Mouse (Mus musculus): ENCODE measurements around the gene Klhl6. TPM values are rescaled to one million over a fixed set of nuclear protein-coding genes. Genes with fewer than 3 reads are reported as not detected.

Gene Klhl6
- polyA plus RNA-seq, 1 experiment from 2014 or later: 3.9 TPM

DNA sequence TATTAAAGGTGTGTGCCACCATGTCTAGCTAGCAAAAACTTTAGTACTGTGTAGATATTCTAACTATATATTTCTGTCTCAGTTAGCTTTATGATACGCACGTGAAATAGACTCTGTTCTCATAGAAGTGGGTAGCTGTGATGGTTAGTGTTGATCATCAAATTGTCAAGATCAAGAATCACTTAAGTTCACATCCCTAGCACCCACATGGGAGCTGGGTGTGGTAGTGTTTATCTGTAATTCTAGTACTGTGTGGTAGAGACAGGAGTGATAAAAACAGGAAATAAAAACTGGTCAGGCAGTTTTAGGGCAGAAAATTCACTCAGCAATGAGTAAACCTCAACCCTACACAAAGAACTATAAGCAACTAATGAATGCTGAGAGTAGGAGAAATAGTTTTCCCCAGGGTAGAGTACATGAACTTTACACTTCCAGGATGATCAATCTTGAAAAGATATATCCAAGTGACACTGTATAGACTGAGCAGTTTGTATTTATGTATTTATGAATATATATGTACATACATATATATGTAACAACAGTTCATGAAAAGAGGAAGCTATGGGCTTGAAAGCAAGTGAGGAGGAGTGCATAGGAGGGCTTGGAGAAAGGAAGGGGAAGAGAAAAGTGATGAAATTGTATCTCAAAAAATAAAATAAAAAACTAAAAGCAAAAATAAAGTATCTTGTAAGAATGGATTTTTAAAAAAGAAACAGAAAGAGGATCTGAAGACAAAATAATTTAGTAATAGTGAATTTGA lies 2.2 kb upstream of the Klhl6 start:
- H3K36me3 ChIP-seq (ENCODE audit: poor library complexity, severe bottlenecking): no peaks in the 10 kb centered on the region
- no peak overlapping the region for H3K9ac ChIP-seq
- H3K27me3 ChIP-seq: no peaks in the 10 kb centered on the region
- H3K27ac ChIP-seq: no peak overlapping the region
- H3K4me3 ChIP-seq: no peak overlapping the region
- no peaks in the 10 kb centered on the region for H3K9me3 ChIP-seq (replicated peaks)
- no peak overlapping the region for H3K4me2 ChIP-seq
- ATAC-seq: no peak
- WGBS: 86% methylated on average over 2 of the region's 2 CpGs
- no peaks in the 10 kb centered on the region for H3K4me1 ChIP-seq

DNA sequence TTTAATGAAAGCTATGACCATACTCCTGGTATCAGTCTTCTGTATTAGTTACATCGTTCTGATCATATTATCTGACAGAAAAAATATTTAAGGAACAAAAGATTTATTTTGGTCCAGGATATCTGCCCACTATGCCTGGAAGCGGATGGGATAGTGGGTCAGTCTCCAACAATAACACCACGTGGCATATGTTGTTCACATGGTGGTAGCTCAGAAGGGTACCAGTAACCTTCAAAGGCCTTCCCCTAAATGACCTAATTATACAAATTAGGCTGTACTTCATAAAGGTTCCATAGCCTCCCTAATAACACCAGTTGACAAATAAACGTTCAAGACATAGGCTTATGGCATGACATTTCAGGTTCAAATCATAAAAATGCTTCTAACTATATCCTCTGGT lies 722 bp upstream of the Klhl6 start:
- WGBS: 83% methylated on average over 4 of the region's 4 CpGs

DNA sequence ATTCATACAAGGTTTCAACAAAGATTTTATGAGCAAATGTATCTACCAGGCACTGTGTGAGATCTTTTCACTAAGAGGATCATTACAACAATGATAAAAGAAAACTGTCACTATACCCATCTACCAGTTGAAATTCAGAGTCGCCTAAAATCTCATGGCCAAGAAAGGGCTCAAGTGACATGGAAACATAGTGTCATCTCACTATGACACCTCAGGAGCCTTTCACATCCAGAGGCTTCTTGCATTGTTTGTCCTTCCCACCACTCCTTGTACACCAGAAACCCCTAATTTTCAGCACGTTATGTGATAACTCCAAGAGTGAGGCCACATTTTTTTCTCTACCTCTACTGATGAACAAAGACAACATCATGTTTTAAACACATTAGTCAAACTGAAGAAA lies 1.2 kb downstream of the Klhl6 start:
- Histone ChIP-seq H3K4me1 (no peaks in the 10 kb centered on the region), H3K36me3 (ENCODE audit: poor library complexity, severe bottlenecking) (no peaks in the 10 kb centered on the region), H3K27me3 (no peaks in the 10 kb centered on the region), H3K9me3 (replicated peaks) (no peaks in the 10 kb centered on the region), H3K27ac (no peak overlapping the region), H3K4me2 (no peak overlapping the region), H3K9ac (no peak overlapping the region), H3K4me3 (no peak overlapping the region)
- no peak for ATAC-seq
- 86% methylated on average over 2 of the region's 2 CpGs for WGBS

More for the DNA sequence above, 722 bp upstream of the Klhl6 start:
- Histone ChIP-seq H3K4me2 (no peak overlapping the region), H3K36me3 (ENCODE audit: poor library complexity, severe bottlenecking) (no peaks in the 10 kb centered on the region), H3K4me3 (no peak overlapping the region), H3K9me3 (replicated peaks) (no peaks in the 10 kb centered on the region), H3K4me1 (no peaks in the 10 kb centered on the region), H3K9ac (no peak overlapping the region), H3K27ac (no peak overlapping the region), H3K27me3 (no peaks in the 10 kb centered on the region)
- ATAC-seq: no peak

DNA sequence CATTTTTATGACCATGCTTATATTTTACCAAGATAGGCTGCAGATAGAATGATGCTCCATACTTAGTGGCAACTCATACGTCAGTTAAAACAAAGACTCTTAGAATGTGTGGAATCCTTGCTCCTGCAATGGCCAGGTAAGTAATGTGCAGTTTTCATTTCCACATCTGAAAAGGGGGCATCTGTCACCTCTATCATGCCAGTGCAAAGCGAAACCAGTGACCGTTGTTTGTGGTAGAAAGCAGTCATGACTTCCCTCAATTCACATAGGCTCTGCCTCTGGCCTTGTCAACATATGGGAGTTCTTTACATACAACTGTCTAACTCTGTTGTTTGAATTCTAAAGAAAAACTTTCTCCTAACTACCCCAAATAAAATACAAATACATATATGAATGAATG lies 1.8 kb downstream of the Klhl6 start:
- no peak overlapping the region for H3K27ac ChIP-seq
- 93% methylated on average over 3 of the region's 3 CpGs for WGBS
- H3K9ac ChIP-seq: no peak overlapping the region
- H3K4me3 ChIP-seq: no peak overlapping the region
- no peak overlapping the region for H3K4me2 ChIP-seq
- H3K4me1 ChIP-seq: no peaks in the 10 kb centered on the region
- no peaks in the 10 kb centered on the region for H3K9me3 ChIP-seq (replicated peaks)
- no peaks in the 10 kb centered on the region for H3K27me3 ChIP-seq
- no peak for ATAC-seq
- no peaks in the 10 kb centered on the region for H3K36me3 ChIP-seq (ENCODE audit: poor library complexity, severe bottlenecking)

DNA sequence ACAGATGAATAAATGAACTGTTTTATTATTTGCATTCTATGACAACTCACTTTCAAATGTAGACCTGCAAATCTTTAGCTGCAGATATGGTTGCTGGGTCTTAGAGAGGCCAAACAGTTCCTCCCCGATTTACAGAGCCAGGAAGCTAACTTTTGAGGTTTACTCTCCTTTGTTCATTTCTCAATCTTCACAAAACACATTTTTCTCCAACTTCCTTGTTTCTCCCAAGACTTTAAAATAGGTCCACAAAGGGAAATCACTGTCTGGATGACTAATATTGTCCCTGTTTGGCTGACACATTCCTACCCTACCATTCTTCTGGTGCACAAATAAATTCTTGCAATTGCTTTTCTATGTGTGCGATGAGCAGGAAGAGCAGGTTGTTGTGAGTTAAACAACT lies 3.1 kb downstream of the Klhl6 start:
- ATAC-seq: no peak
- 91% methylated on average over 2 of the region's 2 CpGs for WGBS

DNA sequence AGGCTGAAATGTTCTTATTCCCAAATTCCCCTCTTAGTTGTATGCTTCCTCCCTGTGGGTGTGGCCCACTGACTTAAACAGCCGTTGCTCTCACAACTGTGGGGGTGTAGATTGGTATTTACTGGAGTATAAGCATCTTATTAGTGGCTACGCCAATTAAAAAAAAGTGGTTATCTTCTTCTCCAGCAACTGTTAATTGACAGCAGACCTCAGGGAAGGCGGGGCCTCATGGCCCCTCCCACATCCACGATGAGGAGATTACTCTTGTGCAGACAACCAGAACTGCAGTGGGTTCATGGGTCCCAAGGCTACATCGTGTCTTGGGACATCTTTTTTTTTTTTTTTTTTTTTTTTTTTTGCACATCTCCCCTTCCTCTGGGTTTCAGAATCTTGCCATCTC lies 5.6 kb downstream of the Klhl6 start:
- Histone ChIP-seq H3K4me2 (no peak overlapping the region), H3K4me3 (no peak overlapping the region), H3K27me3 (no peaks in the 10 kb centered on the region), H3K27ac (no peak overlapping the region), H3K36me3 (ENCODE audit: poor library complexity, severe bottlenecking) (no peaks in the 10 kb centered on the region), H3K9ac (no peak overlapping the region), H3K9me3 (replicated peaks) (no peaks in the 10 kb centered on the region), H3K4me1 (no peaks in the 10 kb centered on the region)
- WGBS: 72% methylated on average over 5 of the region's 5 CpGs
- no peak for ATAC-seq

More for the DNA sequence above, 3.1 kb downstream of the Klhl6 start:
- H3K36me3 ChIP-seq (ENCODE audit: poor library complexity, severe bottlenecking): no peaks in the 10 kb centered on the region
- no peaks in the 10 kb centered on the region for H3K27me3 ChIP-seq
- no peaks in the 10 kb centered on the region for H3K4me1 ChIP-seq
- H3K9me3 ChIP-seq (replicated peaks): no peaks in the 10 kb centered on the region
- H3K4me3 ChIP-seq: no peak overlapping the region
- no peak overlapping the region for H3K27ac ChIP-seq
- no peak overlapping the region for H3K4me2 ChIP-seq
- H3K9ac ChIP-seq: no peak overlapping the region

DNA sequence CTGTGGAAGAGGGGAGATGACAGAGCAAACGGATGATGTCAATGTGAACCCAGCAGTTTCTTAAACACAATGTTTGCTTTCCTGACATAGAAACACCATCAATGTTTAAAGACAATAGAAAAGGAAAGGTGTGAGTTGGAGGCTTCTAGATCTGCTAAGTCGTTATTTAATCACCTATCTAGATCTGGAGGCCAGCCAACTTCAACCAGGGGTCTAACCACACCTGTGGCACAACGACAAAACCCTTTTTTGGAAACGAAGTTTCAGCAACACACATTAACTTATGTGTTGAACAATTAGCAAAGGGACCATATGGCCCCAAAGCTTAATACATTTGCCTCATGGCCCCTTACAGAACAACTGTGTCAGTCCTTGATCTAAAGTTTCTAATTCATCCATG lies 6.0 kb downstream of the Klhl6 start:
- Histone ChIP-seq H3K4me1 (no peaks in the 10 kb centered on the region), H3K9ac (no peak overlapping the region), H3K9me3 (replicated peaks) (no peaks in the 10 kb centered on the region), H3K27ac (no peak overlapping the region), H3K36me3 (ENCODE audit: poor library complexity, severe bottlenecking) (no peaks in the 10 kb centered on the region), H3K4me3 (no peak overlapping the region), H3K27me3 (no peaks in the 10 kb centered on the region), H3K4me2 (no peak overlapping the region)
- WGBS: 79% methylated on average over 4 of the region's 4 CpGs
- no peak for ATAC-seq

DNA sequence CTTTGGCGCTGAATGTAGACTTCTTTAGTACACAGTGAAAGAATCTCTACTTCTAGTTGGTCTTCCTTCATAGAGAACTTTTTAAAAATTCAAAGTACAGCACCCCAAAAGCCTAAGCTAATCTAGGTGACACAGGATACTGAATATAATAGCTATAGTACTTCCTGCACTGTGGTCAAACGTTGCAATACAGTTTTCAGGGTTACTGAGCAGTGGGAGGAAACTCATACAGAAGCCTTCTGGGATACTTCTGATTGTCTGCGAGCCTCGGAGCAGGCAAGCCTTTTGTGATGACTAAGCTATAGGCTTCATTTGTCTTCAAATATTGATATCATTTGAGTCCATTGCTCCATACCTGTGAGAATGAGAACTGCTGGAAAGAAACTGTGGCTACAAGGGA lies 7.4 kb downstream of the Klhl6 start:
- no peak overlapping the region for H3K4me3 ChIP-seq
- ATAC-seq: no peak
- no peak overlapping the region for H3K27ac ChIP-seq
- no peaks in the 10 kb centered on the region for H3K4me1 ChIP-seq
- WGBS: 83% methylated on average over 4 of the region's 4 CpGs
- H3K36me3 ChIP-seq (ENCODE audit: poor library complexity, severe bottlenecking): no peaks in the 10 kb centered on the region
- H3K4me2 ChIP-seq: no peak overlapping the region
- H3K27me3 ChIP-seq: no peaks in the 10 kb centered on the region
- no peaks in the 10 kb centered on the region for H3K9me3 ChIP-seq (replicated peaks)
- no peak overlapping the region for H3K9ac ChIP-seq

DNA sequence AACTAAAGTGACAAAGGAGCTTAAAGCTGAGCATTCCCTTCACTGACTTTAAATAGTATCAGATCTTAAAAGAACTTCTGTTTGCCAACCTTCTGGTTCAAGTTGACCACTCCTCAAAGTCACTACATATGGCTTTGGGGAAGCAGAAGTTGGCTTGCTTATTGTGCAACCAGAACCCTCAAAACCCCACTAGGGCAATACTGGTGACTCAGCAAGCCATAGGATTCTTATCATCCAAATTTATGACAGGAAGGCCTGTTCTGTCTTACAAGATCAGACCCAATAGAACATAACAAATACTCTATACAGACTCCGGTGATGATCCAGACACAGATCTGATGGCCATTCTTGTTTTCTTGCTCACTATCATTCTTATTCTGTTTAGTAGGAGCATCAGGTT lies 9.4 kb downstream of the Klhl6 start:
- Histone ChIP-seq H3K4me2 (no peak overlapping the region), H3K27me3 (no peaks in the 10 kb centered on the region), H3K4me3 (no peak overlapping the region), H3K27ac (no peak overlapping the region), H3K4me1 (no peaks in the 10 kb centered on the region), H3K9ac (no peak overlapping the region), H3K9me3 (replicated peaks) (no peaks in the 10 kb centered on the region), H3K36me3 (ENCODE audit: poor library complexity, severe bottlenecking) (no peaks in the 10 kb centered on the region)
- 94% methylated on average over 1 of the region's 1 CpGs for whole genome bisulfite sequencing
- ATAC-seq: no peak

DNA sequence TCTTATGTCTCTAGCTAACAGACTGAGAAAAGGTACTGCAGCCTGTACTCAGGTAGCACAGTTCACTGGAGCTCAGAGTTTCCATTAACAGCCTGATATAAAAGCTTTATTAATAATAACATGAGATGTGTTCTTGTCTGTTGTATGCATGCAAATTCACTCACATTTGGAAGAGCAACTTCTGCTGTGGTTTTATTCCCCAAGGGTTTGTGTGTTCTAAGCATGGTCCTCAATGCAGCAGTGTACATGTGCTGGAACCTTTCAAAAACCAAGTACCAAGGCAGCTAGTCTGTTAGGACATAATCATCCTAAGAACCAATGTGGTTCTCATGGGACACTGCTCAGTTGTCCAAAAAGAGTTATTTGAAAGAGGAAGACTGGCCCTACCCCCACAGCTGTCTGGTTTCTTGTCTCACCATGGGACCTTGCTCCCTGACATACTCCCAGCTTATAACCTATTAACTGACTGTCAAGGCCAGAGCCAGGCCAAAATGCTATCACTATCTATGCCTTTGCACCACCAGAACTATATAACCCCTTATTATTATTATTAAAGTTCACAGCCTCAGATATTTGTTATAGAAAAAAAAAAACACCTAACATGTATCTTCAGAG lies 10.0 kb downstream of the Klhl6 start:
- Histone ChIP-seq H3K4me1 (no peaks in the 10 kb centered on the region), H3K4me3 (no peak overlapping the region), H3K4me2 (no peak overlapping the region), H3K9ac (no peak overlapping the region), H3K36me3 (ENCODE audit: poor library complexity, severe bottlenecking) (no peaks in the 10 kb centered on the region), H3K27me3 (no peaks in the 10 kb centered on the region), H3K9me3 (replicated peaks) (no peaks in the 10 kb centered on the region), H3K27ac (no peak overlapping the region)
- ATAC-seq: no peak

DNA sequence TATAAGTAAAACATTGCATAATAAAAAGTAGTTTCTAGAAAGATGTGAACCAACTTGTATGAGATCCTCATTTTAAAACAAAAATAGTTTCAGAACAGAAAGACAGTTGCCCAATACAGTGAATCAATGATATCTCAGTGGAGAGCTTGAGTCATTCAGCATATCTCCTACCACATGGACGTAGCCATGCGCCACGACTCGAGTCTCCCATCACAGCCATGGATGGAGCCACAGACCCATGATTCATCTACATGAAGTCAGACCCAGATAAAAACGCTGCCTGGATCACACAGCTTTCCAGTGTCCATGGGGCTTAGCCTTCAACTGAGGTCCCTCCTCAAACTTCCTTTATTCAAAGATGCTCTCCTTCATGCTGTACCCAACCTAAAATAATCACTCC lies 13.3 kb downstream of the Klhl6 start:
- H3K9ac ChIP-seq: no peak overlapping the region
- no peak for ATAC-seq
- H3K9me3 ChIP-seq (replicated peaks): no peaks in the 10 kb centered on the region
- 92% methylated on average over 5 of the region's 5 CpGs for WGBS
- H3K4me3 ChIP-seq: no peak overlapping the region
- H3K4me1 ChIP-seq: no peaks in the 10 kb centered on the region
- no peak overlapping the region for H3K27ac ChIP-seq
- H3K36me3 ChIP-seq (ENCODE audit: poor library complexity, severe bottlenecking): no peaks in the 10 kb centered on the region
- H3K4me2 ChIP-seq: no peak overlapping the region
- no peaks in the 10 kb centered on the region for H3K27me3 ChIP-seq

DNA sequence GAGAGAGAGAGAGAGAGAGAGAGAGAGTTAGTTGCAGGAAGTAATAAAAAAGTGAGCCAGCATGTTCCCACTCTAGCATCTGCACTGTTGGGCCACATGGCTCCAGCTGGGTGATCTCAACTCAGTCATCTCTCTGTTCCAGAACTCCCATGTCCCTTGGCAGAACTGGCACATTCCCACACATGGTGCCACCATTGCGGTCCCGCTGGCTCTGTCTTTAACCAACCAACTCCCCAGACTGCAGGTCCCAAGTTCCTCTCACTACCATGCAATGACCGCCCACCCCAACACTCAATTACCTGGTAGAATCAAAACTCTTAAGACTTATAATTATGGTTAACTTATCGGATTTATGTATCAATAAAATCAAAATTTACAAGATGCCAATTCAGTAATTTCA lies 14.2 kb downstream of the Klhl6 start:
- no peaks in the 10 kb centered on the region for H3K27me3 ChIP-seq
- no peak overlapping the region for H3K27ac ChIP-seq
- H3K4me3 ChIP-seq: no peak overlapping the region
- no peak overlapping the region for H3K9ac ChIP-seq
- H3K4me2 ChIP-seq: no peak overlapping the region
- WGBS: 91% methylated on average over 4 of the region's 4 CpGs
- ATAC-seq: no peak
- H3K9me3 ChIP-seq (replicated peaks): no peaks in the 10 kb centered on the region
- no peaks in the 10 kb centered on the region for H3K4me1 ChIP-seq
- H3K36me3 ChIP-seq (ENCODE audit: poor library complexity, severe bottlenecking): no peaks in the 10 kb centered on the region

DNA sequence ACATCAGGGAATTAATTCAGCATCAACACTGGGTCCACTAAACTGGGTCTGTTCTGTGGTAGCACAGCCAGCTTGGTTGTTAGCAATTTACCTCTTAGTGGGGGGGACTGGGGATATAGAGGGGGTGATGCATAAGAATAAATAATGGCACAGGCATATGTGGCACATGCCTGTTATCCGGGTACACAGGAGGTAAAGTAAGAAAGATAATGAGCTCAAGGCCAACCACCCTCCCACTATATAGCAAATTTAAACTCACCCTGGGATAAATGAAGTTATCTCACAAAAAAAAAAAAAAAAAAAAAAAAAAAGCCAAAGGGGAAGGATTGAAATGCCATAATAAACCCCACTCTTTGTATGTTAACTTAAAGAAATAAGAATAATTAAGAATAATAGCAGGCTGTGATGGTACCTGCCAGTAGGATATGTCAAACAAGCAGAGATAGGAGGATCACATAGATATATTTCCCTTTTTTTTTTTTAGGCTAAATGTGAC lies 14.9 kb downstream of the Klhl6 start:
- Histone ChIP-seq H3K4me3 (no peak overlapping the region), H3K4me2 (no peak overlapping the region), H3K27me3 (no peaks in the 10 kb centered on the region), H3K4me1 (no peaks in the 10 kb centered on the region), H3K36me3 (ENCODE audit: poor library complexity, severe bottlenecking) (no peaks in the 10 kb centered on the region), H3K9ac (no peak overlapping the region), H3K27ac (no peak overlapping the region), H3K9me3 (replicated peaks) (no peaks in the 10 kb centered on the region)
- WGBS: 91% methylated on average over 1 of the region's 1 CpGs
- no peak for ATAC-seq
